Mouse (Mus musculus) embryonic facial prominence, embryonic 14.5 days (tissue): Measurements from ENCODE around the gene Oas3. TPM values are rescaled to one million over a fixed set of nuclear protein-coding genes. Genes with fewer than 3 reads are reported as not detected.

Experiments
- ATAC-seq: fragments of 200-750 bp; cut with Nextera tagmentation; 2 replicates; pipeline ENCODE4 v1.8.0; 2017; ENCODE audit warnings: low read depth, moderate number of reproducible peaks, moderate TSS enrichment
- DNase-seq: peaks from one replicate; pipeline ENCODE4 v3.0.0-alpha.2; 2015; ENCODE audit warnings: low spot score
- H3K27ac ChIP-seq: fragments of 300-500 bp; sonication (generic); replicated peaks from 2 replicates; pipeline ENCODE4 v1.5.1; 2014; ENCODE audit warnings: low read depth, mild to moderate bottlenecking, low read length, moderate library complexity
- H3K27me3 ChIP-seq: fragments of 300-500 bp; sonication (generic); replicated peaks from 2 replicates; pipeline ENCODE4 v1.6.1; 2014; ENCODE audit warnings: low read length; ENCODE audit not compliant: control insufficient read depth, insufficient read depth
- H3K36me3 ChIP-seq: fragments of 300-500 bp; sonication (generic); 2 replicates; pipeline ENCODE4 v1.6.1; 2014; ENCODE audit warnings: low read length, mixed read lengths; ENCODE audit not compliant: control insufficient read depth, insufficient read depth
- H3K4me1 ChIP-seq: fragments of 300-500 bp; sonication (generic); 2 replicates; pipeline ENCODE4 v1.6.1; 2014; ENCODE audit warnings: antibody characterized with exemption, low read length; ENCODE audit not compliant: control insufficient read depth, insufficient read depth
- H3K4me2 ChIP-seq: fragments of 300-500 bp; sonication (generic); 2 replicates; pipeline ENCODE4 v1.6.1; 2014; ENCODE audit warnings: low read depth, mild to moderate bottlenecking, low read length, moderate library complexity, mixed read lengths
- H3K4me3 ChIP-seq: fragments of 300-500 bp; sonication (generic); 2 replicates; pipeline ENCODE4 v1.5.1; 2014; ENCODE audit warnings: low read depth, mild to moderate bottlenecking, low read length
- H3K9ac ChIP-seq: fragments of 300-500 bp; sonication (generic); 2 replicates; pipeline ENCODE4 v1.6.1; 2014; ENCODE audit warnings: low read depth, mild to moderate bottlenecking, low read length, moderate library complexity, mixed read lengths
- H3K9me3 ChIP-seq: fragments of 300-500 bp; sonication (generic); 2 replicates; pipeline ENCODE4 v1.6.1; 2016; ENCODE audit warnings: low read length; ENCODE audit not compliant: control insufficient read depth
- WGBS: fragments of 180-500 bp; shearing (Covaris S2); extraction: QIAGEN DNeasy Blood & Tissue Kit; methylation state at CpG from one replicate; pipeline ENCODE4 v1.1.7; 2014; 5-methylcytosine and 5-hydroxymethylcytosine counted together
- polyA plus RNA-seq: library from polyadenylated mRNA; unstranded; fragments of >200 nt; fragmentation: Nextera tagmentation; extraction: Ambion mirVana; gene quantifications from 2 replicates; pipeline ENCODE4 v1.2.1, GENCODE M21; 2014

Gene Oas3
- polyA plus RNA-seq, 1 experiment from 2014 or later = 0.45 TPM

- ATAC-seq = no peak; the same call in 1 of the 2 replicates
- 44% methylated on average over 15 of the region's 15 CpGs for WGBS
Measured at GRCm38 (mm10) chr5:120718600-120719378, 58.7 kb downstream of the Oas3 start.

DNA sequence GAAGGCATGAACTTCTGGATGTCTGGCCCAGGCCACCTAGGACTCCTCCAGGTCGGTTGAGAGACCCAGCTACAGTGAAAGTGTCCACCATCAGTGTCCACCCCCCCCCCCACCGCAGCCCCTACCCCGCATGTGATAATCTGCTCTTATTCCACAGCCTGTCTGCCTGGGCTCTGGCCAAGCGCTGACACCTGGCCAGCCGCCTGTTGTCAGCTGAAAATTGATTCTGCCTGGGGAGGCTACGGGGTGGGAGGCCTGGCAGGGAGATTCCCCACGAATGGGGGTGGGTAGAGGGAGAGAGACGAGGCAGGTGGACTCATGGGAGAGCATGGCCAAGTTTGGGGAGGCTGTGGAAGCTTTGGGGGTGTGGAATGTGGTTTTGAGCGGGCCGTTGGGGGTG is 60.3 kb downstream of the Oas3 start:
- H3K27me3 ChIP-seq = peaks cover 24% of the 10 kb centered on the region
- no peak overlapping the region for H3K4me3 ChIP-seq
- H3K36me3 ChIP-seq = no peaks in the 10 kb centered on the region
- no peaks in the 10 kb centered on the region for H3K4me1 ChIP-seq
- no peak overlapping the region for H3K9ac ChIP-seq
- H3K9me3 ChIP-seq = no peaks in the 10 kb centered on the region
- H3K27ac ChIP-seq = no peak overlapping the region
- DNase-seq (no peak), ATAC-seq (no peak)
- no peak overlapping the region for H3K4me2 ChIP-seq
- WGBS = 59% methylated on average over 10 of the region's 10 CpGs

More at GRCm38 (mm10) chr5:120718600-120719378, 58.7 kb downstream of the Oas3 start:
- Histone ChIP-seq H3K4me2 (no peak overlapping the region), H3K4me1 (no peaks in the 10 kb centered on the region), H3K27me3 (peaks cover 10% of the 10 kb centered on the region), H3K36me3 (no peaks in the 10 kb centered on the region), H3K4me3 (no peak overlapping the region), H3K27ac (no peak overlapping the region), H3K9ac (no peak overlapping the region), H3K9me3 (no peaks in the 10 kb centered on the region)
- no peak for DNase-seq

DNA sequence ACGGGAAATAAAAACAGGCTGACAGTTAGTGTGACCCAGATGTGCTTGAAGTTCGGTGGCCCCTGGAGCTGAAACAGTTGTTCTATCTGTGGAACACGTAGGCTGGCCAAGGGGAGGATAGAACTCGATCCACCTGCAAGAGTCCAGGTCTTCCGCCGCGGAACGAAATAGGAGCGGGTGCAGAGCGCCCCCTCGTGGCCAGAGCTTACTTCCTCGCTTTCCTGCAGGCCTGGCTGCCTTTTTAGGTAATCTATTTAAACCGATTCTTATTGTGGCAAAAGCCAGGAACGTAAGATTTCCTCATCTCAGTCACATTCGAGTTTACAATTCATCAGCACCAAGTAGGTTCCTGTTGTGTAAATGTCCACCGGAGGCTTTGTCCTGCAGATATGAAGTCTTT is 63.1 kb downstream of the Oas3 start:
- ATAC-seq (no peak), DNase-seq (peak; percentile 58)
- Histone ChIP-seq H3K27me3 (peaks cover 52% of the 10 kb centered on the region), H3K9ac (no peak overlapping the region), H3K4me1 (peaks cover 11% of the 10 kb centered on the region; the same call in 1 of the 2 replicates), H3K36me3 (no peaks in the 10 kb centered on the region), H3K9me3 (no peaks in the 10 kb centered on the region), H3K4me2 (no peak overlapping the region), H3K27ac (no peak overlapping the region), H3K4me3 (no peak overlapping the region)
- 6% methylated on average over 16 of the region's 16 CpGs for WGBS

DNA sequence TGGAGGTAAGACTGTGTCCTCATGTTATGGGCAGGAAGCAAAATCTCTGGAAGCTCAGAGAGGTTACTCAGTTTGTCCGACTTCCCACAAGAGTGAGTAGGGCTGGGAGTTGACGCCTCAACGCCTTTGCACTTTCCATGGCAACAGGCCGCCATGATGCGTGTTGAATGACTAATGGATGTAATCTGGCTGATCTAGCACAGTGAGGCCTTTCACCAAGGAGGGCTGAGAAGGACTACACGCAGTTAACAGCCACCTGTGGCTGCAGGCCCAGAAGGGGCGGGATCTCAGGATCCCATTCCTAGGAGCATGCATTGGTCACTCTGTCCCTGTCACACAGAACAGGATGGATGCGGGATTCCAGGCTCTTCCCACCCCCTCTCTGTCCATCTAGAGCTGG is 64.7 kb downstream of the Oas3 start:
- H3K4me3 ChIP-seq = no peak overlapping the region
- H3K4me1 ChIP-seq = peaks cover 11% of the 10 kb centered on the region; the same call in 1 of the 2 replicates
- no peak for DNase-seq
- no peak overlapping the region for H3K27ac ChIP-seq
- peaks cover 56% of the 10 kb centered on the region for H3K27me3 ChIP-seq
- no peaks in the 10 kb centered on the region for H3K36me3 ChIP-seq
- no peaks in the 10 kb centered on the region for H3K9me3 ChIP-seq
- ATAC-seq = no peak
- no peak overlapping the region for H3K9ac ChIP-seq
- 78% methylated on average over 8 of the region's 8 CpGs for WGBS
- H3K4me2 ChIP-seq = no peak overlapping the region

- Histone ChIP-seq H3K27me3 (peaks cover 56% of the 10 kb centered on the region), H3K9ac (peak within 1 kb of the TSS; percentile 58), H3K4me3 (peak within 1 kb of the TSS; percentile 49), H3K9me3 (no peaks in the 10 kb centered on the region), H3K27ac (no peak within 1 kb of the TSS), H3K36me3 (no peaks in the 10 kb centered on the region), H3K4me1 (peaks cover 11% of the 10 kb centered on the region; the same call in 1 of the 2 replicates), H3K4me2 (peak within 1 kb of the TSS; percentile 66)
- DNase-seq = no peak
- ATAC-seq = no peak
- WGBS = 38% methylated on average over 3 of the region's 3 CpGs
Measured at GRCm38 (mm10) chr5:120711827-120712226, 65.6 kb downstream of the Oas3 start, which contains the start of gene Dtx1. Gene Dtx1 (minus strand): TSS chr5:120711927.

- peak overlapping the region; percentile 66 for H3K4me2 ChIP-seq
- peak overlapping the region; percentile 58 for H3K9ac ChIP-seq
- H3K4me1 ChIP-seq = peaks cover 15% of the 10 kb centered on the region; the same call in 1 of the 2 replicates
- no peaks in the 10 kb centered on the region for H3K9me3 ChIP-seq
- ATAC-seq (0 out of 2 replicates have a peak, but pooled peaks have one; percentile 19), DNase-seq (no peak)
- H3K27ac ChIP-seq = no peak overlapping the region
- no peaks in the 10 kb centered on the region for H3K36me3 ChIP-seq
- WGBS = 3% methylated on average over 15 of the region's 43 CpGs
- H3K27me3 ChIP-seq = peaks cover 56% of the 10 kb centered on the region
- H3K4me3 ChIP-seq = peak overlapping the region; percentile 49
Measured at GRCm38 (mm10) chr5:120711416-120711815, 66.0 kb downstream of the Oas3 start.

DNA sequence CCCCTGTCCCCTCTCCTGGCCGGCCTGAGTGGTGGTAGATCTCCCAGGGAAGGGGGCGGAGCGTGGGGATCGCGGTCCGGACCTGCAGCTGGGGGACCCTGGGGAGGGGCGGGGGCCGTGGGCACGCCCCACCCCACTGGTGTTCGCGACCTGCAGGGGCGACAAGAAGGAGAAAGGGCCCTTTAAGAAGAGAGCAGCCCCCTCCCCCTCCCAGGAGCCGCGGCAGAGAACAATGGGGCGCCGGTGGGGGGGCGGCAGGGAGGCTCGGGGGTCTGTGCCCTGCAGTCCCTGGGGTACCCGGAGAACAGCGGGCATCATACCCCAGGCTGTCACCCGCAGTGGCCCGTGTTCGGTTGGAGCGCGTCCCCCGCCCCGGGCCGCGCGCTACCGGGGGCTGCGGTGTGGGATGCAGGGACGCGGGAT is 66.6 kb downstream of the Oas3 start:
- H3K9me3 ChIP-seq = no peaks in the 10 kb centered on the region
- DNase-seq (no peak), ATAC-seq (no peak; the same call in 1 of the 2 replicates)
- H3K9ac ChIP-seq = peak overlapping the region; percentile 58
- H3K4me1 ChIP-seq = peaks cover 15% of the 10 kb centered on the region; the same call in 1 of the 2 replicates
- peaks cover 56% of the 10 kb centered on the region for H3K27me3 ChIP-seq
- H3K4me2 ChIP-seq = peak overlapping the region; percentile 66
- H3K4me3 ChIP-seq = peak overlapping the region; percentile 49
- H3K36me3 ChIP-seq = no peaks in the 10 kb centered on the region
- H3K27ac ChIP-seq = no peak overlapping the region
- 2% methylated on average over 23 of the region's 34 CpGs for WGBS

DNA sequence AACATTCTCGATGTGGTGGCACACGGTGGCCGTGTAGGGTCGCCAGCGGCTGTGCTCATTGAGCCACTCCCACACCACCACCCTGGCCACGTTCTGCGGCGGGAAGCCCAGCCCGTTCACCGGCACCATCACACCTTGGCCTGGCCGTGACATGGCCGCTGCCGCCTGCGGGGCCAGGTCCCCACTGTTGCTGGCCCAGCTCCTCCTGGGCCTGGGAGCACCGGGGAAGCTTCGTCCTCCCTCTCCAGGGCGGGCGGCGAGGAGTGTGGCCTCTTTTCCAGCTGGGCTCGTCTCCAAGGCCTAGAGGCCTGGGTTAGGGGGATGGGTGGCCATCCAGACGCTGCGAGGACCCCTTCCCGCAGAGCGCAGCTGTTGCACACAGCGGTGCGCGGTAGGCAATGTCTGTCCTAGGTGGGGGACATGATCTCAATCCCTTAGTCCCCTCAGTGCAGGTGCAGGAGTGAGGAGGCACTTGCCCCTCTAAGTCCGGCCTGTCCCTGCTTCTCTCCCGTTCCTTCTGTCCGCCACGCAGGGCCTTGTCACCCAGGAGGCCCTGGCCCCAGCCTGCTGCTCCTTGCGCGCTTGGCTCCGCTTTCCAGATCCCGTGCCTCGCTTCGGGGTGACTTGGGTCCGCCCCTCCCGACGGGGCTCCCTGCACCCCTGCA is 67.2 kb downstream of the Oas3 start:
- Histone ChIP-seq H3K4me1 (peaks cover 15% of the 10 kb centered on the region; the same call in 1 of the 2 replicates), H3K9me3 (no peaks in the 10 kb centered on the region), H3K36me3 (no peaks in the 10 kb centered on the region), H3K4me3 (peak overlapping the region; percentile 49), H3K4me2 (peak overlapping the region; percentile 66), H3K9ac (peak overlapping the region; percentile 58), H3K27me3 (peaks cover 56% of the 10 kb centered on the region), H3K27ac (no peak overlapping the region)
- ATAC-seq (peak; percentile 12; the same call in 1 of the 2 replicates), DNase-seq (peak; percentile 68)
- WGBS = 0% methylated on average over 21 of the region's 40 CpGs
